Mouse (Mus musculus): ENCODE data around the gene Sema3b.
A peak's percentile ranks its signal among the peaks of the same experiment; 100 is the strongest.

Sema3b gene

GRCm38 (mm10) chr9:107608741-107609432, at the start of gene Sema3b:
Sema3b (minus strand) TSS chr9:107609229.
- DNase-seq (ENCODE audit: extremely low read depth, low read depth): no peak

DNA sequence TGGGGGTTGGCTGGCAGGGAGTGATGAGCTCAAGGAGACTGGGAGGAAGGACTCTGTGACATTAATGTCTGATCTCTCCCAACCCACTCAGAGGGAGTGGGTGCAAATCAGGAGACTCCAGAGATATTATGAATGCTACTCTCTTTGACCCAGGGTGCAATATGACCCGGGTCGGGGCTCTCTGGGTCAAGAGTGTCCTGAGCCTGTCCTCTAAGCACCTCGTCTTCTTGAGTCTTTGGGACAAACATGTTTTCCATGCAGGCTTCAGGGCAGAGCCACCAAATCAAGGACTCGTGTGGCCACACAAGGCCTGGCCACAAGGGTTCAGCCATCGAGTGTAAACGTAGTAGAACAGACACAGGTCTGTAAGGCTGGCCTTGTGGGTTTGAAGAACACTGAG, 49.1 kb upstream of the Sema3b start:
- DNase-seq (ENCODE audit: extremely low read depth, low read depth): no peak

DNA sequence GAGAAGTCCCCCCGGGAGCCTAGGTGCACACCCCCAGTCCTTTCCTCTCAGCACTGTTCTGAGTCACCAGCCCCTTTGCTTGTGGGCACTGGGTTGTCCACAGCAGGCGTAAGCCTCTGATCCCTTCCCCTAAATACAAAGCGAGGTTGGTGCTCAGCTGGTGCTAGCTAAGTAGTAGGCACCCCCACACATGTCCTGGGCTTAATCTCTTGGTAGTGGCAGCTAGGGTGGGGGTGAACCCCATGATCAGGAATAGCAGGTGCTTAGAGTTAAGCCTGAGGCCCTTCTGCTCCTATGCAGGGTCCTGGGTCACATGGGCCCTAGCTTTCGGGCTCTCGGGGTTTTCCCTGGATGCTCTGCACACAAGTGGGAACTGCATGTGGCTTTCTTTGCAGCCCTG, 48.1 kb upstream of the Sema3b start:
- DNase-seq (ENCODE audit: extremely low read depth, low read depth): no peak

DNA sequence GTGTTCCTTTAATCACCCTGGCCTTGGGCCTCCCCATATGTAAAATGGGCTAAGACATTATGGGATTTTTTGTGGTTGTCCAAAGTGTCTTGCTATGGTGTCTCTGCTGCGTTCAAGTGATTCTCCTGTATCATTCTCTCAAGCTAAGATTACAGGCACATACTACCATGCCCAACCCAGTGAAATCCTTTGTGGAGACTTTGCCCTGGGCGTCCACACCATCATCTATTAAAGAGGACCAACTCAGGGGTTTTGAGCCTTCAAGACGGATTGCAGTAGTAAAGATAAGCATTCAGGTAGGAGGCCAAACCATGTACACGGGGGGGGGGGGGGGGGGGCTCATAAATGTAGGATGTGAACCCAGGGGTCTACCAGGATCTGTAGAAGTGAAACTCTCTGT, 45.6 kb upstream of the Sema3b start:
- no peak for DNase-seq (ENCODE audit: extremely low read depth, low read depth)

GRCm38 (mm10) chr9:107653474-107653873, 44.4 kb upstream of the Sema3b start:
- DNase-seq (ENCODE audit: extremely low read depth, low read depth): no peak

DNA sequence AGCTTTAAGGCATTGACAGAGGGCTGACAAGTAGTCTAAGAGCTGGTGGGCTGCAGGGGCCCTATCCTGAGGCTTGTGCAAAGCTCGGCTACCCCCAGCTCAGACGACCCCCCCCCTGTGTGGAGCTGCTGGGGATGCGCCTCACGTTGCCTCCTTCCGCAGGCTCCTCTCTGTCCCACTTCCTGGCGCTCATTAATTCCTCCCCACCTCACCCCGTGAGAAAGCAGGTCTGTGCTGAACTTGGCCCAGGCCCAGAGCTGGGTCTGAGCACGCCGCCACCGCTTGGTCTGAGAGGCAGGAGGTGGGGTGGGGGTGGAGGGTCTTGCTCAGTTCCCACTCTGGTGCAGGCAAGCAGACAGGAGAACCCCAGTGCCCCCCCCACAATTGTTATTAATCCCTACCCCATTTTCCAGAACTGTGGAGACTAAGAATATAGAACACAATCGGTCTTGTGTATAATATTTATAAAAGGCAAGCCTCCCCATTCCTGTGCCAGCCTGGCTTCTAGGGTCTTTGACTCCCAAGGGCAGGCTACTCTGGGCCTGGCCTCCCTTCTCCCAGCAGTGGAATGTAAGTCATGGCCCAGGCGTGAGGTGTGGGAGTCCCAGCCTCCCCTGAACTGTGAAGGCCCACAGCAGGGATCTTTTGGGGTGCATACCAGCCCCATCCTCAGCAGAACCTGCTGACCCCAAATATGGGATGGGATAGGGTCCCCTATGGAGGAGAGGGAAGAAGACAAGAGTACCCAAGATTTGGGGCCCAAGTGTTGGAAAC, 41.9 kb upstream of the Sema3b start:
- DNase-seq (ENCODE audit: extremely low read depth, low read depth): no peak

GRCm38 (mm10) chr9:107650225-107650624, 41.2 kb upstream of the Sema3b start:
- DNase-seq (ENCODE audit: extremely low read depth, low read depth): no peak

DNA sequence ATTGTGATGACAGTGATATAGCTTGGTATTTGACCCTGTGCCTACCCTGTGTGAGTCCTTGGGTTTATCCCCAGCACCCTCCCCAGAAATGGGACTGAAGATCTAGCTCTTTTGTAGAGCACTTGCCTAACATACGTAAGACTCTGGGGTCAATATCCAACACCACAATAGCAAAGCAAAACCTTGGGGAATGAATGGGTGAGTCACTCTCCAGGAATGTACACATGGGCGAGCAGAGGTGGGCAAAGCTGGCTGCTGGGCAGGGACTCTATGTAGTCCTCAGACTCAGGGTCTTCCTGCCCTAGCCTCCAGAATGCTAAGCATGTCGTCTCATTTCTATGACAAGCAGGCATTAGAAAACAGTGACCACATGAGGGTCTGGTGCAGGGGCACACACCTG, 39.7 kb upstream of the Sema3b start:
- no peak for DNase-seq (ENCODE audit: extremely low read depth, low read depth)

DNA sequence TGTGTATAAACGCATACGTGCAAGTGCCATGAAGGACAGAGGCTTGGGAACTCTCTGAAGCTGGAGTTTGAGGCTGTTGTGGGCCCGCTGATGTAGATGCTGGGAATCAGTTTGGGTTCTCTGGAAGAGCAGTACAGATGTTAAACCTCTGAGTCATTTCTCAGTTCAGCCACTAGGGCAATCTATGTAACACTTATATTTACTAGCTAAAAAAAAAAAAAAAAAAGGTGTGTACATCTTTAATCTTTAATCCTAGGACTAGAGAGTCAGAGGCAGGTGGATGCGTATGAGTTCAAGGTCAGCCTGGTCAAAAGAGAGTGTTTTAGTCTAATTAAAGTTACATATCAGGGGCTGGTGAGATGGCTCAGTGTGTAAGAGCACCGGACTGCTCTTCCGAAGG, 37.9 kb upstream of the Sema3b start:
- no peak for DNase-seq (ENCODE audit: extremely low read depth, low read depth)

DNA sequence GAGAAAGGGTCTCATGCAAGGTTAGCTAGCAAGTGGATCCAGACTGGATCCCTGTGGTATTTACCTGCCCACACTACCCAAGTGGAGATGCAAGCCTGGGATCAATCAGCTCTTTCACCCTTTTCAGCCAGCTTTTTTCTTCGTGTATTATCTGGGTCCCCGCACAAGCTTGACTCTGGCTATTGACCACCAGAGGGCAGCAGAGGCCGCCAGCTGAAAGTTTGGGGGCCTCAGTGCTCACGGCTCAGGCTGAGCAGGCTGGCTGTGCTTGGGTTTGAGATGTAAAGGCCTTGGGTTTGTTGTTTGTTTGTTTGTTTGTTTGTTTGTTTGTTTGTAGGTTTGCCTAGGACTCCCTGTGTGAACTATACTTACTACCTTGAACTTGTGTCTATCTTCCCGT, 36.5 kb upstream of the Sema3b start:
- DNase-seq (ENCODE audit: extremely low read depth, low read depth): peak; percentile 50

- no peak for DNase-seq (ENCODE audit: extremely low read depth, low read depth)
Measured at GRCm38 (mm10) chr9:107645153-107645510, 36.1 kb upstream of the Sema3b start.

- DNase-seq (ENCODE audit: extremely low read depth, low read depth): peak; percentile 79
Measured at GRCm38 (mm10) chr9:107644495-107645152, 35.6 kb upstream of the Sema3b start.

DNA sequence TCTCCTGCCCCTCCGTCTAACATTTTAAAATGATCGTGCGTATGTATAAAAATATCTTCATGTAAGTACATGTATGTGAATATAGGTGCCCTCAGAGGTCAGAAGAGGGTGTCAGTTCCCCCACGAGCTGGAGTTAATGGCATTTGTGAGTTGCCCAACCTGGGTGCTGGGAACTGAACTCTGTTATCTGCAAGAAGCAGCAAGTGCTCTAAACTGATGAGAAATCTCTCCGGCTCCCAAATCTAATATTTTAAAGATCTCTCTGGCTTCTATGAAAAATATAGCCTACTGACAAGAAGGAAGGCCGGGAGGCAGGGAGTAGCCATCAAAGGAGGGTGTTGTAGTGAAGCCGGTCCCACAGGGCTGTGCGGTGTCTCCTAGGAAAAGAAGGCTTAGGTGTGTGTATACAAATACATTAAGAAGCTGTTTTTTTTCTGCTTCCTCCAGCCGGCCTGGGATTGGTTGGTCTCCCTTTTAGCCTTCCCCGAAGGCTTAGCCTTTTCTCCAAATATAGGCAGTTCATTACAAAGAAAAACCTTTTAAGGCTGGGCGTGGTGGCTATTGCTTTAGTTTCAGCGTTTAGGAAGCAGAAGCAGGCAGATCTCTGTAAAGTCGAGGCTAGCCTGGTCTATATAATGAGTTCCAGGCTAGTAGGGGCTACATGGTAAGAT, 34.6 kb upstream of the Sema3b start:
- DNase-seq (ENCODE audit: extremely low read depth, low read depth): no peak

- no peak for DNase-seq (ENCODE audit: extremely low read depth, low read depth)
Measured at GRCm38 (mm10) chr9:107641666-107642065, 32.6 kb upstream of the Sema3b start.

- DNase-seq (ENCODE audit: extremely low read depth, low read depth): peak; percentile 54
Measured at GRCm38 (mm10) chr9:107640257-107640772, 31.3 kb upstream of the Sema3b start.

DNA sequence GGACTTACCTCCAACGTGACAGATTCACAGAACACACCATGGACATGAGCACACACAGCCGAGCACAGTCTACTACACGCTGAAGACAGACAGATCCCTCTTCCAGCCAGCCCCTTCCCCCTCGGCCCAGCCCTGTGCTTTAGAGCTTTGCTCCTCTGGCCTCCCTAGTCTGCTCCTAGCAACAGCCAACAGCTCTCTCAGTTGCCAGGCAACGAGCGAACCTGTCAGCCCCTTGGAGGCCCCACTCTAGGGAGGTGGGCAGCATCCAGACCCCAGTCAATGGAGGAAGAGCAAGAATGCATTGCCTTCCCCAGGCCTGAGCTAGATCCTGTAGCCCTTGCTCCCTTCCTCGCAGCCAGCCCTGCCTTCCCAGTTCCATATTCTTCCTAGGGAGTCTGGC, 28.0 kb upstream of the Sema3b start:
- no peak for DNase-seq (ENCODE audit: extremely low read depth, low read depth)

- peak; percentile 96 for DNase-seq (ENCODE audit: extremely low read depth, low read depth)
Measured at GRCm38 (mm10) chr9:107635279-107636028, 26.4 kb upstream of the Sema3b start, which contains the start of gene Gnai2. Gnai2 (minus strand) TSS chr9:107635367.

DNA sequence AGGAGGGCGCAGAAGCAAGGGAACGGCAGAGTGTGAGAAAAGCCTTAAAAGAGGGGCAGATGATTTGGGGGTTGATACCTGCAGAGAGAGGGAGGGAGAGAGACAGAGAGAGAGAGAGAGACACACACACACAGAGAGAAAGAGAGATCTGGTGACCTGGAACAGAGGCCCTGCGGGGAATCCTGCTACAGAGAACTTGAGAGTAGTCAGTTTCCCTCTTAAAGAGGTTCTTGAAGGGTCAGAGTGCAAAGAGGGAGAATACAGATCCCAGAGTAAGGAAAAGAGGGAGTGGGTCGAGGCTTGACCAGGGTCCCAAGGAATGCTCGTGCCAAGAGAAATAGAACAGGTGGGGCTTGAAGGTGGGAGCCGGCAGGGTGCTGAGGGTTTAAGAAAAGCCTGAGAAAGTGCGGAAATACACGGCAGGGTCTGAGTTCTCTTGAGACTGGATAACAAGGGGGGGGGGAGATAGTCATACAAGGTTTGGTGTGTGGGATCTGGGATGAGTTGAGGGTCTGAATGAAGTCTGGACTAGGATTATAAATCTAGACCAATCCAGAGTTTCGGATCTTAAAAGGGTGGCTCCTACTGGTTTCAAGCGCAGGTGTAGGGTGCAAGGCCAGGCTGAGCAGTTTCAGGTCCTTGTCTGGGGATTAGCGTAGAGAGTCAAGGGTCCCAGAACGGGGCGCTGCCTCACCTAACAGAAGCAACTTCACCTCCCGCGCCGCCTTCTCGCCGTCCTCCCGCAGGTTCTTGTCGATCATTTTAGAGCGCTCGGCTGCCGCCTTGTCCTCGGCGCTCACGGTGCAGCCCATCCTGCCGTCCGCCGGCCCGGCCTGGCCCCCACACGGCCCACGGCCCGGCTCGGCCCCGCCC, 25.6 kb upstream of the Sema3b start:
- DNase-seq (ENCODE audit: extremely low read depth, low read depth): no peak

GRCm38 (mm10) chr9:107633661-107634405, 24.8 kb upstream of the Sema3b start:
- DNase-seq (ENCODE audit: extremely low read depth, low read depth): no peak

Measured in MEL-GATA-1-ER (cell line).